Mouse (Mus musculus): ENCODE results near the gene Lhx4.

DNA sequence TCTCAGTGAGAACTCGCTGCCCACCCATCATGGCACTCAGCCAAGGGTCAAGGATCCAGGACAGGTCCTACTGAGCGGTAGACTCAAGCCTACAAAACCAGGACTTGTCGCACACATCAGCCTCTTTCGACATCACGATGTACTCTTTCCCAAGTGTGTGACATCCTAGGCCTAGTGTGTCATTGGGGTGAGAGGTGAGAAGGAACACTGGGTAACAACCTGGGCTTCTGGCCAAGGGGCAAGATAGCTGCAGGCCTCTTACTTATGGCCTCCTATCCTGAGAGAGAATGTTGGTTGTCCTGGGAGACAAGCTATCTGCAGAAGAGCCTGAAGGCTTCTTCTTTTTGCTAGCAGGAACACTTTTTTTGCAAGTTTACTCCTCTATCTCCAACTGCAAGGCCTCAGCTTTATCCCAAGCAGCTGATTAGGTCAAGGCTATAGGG, 44.3 kb upstream of the Lhx4 start:
- TF ChIP-seq CTCF (IDR thresholded peaks at IDR 0.05; ENCODE audit: extremely low read depth, insufficient read length, insufficient replicate concordance, low read depth, low read length) (no peak), POLR2A (IDR thresholded peaks at IDR 0.05; ENCODE audit: low read depth, low read length) (no peak)
